Mouse (Mus musculus): ENCODE measurements at regions not wholly inside any gene's neighbourhood (a gene's known extent, or its start where the extent isn't known, plus 50 kb on each side); places are given as distances from the start of the nearest gene placed in this dataset.

- no peak for DNase-seq (ENCODE audit: low read depth, low spot score)
Measured at GRCm38 (mm10) chr8:82702044-82702443, 71.9 kb downstream of the Zfp330 start.

DNA sequence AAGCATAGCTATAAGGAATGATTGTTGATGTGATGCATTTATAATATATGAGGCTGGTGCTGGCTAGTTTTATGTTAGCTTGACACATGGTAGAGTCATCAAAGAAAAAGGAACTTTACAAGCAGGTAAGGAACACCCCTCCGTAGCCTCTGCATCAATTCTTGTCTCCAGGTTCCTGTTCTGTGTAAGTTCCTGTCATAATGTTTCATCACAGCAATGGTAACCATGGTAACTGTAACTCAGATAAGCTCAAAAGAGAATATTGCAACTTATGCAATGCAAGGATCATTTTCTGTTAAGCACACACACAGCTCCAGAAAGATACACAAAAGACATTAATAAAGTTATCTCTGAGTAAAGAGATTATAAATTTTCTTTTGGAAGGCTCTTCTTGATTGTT, 73.5 kb downstream of the Zfp330 start:
- DNase-seq (ENCODE audit: low read depth, low spot score) = no peak

- no peak for DNase-seq (ENCODE audit: low read depth, low spot score)
Measured at GRCm38 (mm10) chr8:82699221-82699620, 74.7 kb downstream of the Zfp330 start.

DNA sequence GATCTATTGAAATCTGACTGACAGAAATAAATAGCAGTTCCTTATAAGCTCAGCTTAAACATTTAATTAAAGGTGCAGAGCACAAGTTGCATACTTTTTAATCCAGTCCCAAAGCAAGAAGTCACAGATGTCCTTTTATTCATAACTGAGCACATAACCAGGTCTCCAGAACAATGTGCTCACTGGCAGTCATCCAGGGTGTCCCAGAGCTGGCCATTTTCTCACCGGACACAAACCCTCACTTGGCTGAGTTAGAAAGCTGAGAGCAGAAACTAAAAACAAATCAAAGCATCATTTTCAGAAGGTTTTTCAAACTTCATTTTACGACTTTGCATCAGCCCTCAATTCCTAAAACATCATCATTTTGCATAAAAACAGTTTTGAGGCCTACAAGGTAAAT, 75.9 kb downstream of the Zfp330 start:
- no peak for DNase-seq (ENCODE audit: low read depth, low spot score)

DNA sequence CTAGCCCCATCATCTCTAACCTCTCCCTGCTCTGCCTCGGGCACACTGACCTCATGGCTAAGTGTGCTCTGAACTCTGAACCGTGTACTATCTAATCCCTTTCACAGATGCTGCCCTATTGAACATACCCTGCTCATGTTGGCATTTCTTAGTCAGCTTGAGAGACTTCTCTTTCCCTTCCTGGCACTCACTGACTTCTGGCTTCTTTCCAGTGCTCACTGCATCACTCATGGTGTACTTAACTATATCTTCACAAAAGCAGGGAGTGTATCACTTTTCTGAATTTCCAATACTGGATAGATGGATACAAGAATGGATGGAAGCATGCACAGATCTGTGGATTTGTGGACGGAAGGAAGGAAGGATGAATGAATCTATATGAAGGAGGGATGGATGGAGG, 80.9 kb downstream of the Zfp330 start:
- no peak for DNase-seq (ENCODE audit: low read depth, low spot score)

- DNase-seq (ENCODE audit: low read depth, low spot score) = peak; percentile 9
Measured at GRCm38 (mm10) chr8:82689322-82689721, 84.6 kb downstream of the Zfp330 start.

- no peak for DNase-seq (ENCODE audit: low read depth, low spot score)
Measured at GRCm38 (mm10) chr8:82685966-82686365, 88.0 kb downstream of the Zfp330 start.

- no peak for DNase-seq (ENCODE audit: low read depth, low spot score)
Measured at GRCm38 (mm10) chr8:82678793-82679192, 95.2 kb downstream of the Zfp330 start.

DNA sequence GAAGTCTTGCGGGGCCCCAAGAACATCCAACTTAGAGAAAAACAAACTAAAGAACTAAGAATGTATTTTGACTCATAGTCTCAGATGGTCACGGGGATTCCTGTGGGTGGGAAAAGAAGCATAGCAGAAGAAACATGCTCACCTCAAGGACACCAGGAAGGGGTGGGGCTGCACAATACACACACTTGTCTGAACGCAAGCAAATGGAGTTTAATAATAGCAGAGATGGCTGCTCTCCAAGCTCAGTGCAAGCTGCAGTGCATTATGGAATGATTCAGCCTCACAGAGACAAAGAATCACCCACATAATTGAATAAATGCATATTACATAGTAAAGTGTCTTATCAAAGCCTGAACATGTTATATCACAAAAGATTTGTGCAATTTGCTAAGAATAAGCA, 96.2 kb downstream of the Zfp330 start:
- no peak for DNase-seq (ENCODE audit: low read depth, low spot score)

DNA sequence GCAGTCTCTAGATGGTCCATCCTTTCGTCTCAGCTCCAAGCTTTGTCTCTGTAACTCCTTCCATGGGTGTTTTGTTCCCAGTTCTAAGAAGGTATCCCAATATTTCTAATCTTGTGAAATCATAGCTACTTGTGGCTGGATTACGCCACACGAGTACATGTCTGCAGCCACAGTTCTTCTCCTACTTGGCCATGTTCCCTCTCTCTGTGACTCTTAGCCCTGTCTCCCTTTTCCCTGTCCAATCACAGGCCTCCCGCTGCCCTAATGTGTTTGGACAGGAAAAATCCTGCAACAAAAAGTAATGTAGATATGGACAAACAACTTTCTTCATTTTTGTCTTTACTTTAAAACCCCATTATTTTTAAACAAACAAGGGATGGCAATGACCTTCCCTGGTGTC, 104.7 kb downstream of the Zfp330 start:
- no peak for DNase-seq (ENCODE audit: low read depth, low spot score)

- DNase-seq (ENCODE audit: low read depth, low spot score) = no peak
Measured at GRCm38 (mm10) chr8:82665131-82665530, 108.8 kb downstream of the Zfp330 start.

- no peak for DNase-seq (ENCODE audit: low read depth, low spot score)
Measured at GRCm38 (mm10) chr8:82640502-82640901, 133.5 kb downstream of the Zfp330 start.

DNA sequence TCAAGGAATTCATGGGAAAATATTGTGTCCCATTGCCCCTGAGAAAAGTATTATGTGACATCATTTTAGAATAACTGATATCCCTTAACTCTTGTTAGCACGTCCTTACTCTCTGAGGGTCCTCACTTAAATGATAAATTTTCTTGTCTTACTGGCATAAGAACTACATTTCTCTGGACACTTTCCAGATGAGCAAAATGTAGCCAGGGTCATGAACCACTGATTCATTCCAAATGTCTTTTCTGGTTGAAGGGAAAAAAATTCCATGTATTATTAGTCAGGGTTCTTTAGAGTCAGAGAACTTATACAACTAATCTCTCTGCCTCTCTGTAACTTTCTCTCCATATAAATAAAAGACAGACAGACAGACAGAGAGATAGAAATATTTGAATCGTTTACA, 143.5 kb downstream of the Zfp330 start:
- DNase-seq (ENCODE audit: low read depth, low spot score) = no peak

- DNase-seq (ENCODE audit: low read depth, low spot score) = no peak
Measured at GRCm38 (mm10) chr8:82623791-82624431, 150.0 kb downstream of the Zfp330 start.

DNA sequence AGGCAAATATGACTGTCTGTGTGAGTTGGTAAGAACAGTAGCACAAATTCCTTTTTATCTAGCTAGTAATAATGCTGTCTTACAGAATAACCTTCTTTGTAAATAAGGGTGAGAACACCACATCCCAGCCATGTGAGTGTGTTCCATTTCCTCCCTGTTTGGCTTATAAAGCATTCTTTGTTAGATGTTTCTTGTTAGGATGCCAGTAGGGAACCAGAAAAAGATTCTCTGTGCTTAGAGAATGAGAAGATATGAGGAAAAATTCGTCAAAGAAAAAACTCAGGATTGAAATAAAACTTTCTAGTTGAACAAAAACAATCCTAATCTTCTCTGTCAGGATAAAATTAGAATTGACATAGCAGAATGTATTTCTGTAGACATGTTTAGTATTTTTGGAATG, 155.3 kb downstream of the Zfp330 start:
- DNase-seq (ENCODE audit: low read depth, low spot score) = no peak

DNA sequence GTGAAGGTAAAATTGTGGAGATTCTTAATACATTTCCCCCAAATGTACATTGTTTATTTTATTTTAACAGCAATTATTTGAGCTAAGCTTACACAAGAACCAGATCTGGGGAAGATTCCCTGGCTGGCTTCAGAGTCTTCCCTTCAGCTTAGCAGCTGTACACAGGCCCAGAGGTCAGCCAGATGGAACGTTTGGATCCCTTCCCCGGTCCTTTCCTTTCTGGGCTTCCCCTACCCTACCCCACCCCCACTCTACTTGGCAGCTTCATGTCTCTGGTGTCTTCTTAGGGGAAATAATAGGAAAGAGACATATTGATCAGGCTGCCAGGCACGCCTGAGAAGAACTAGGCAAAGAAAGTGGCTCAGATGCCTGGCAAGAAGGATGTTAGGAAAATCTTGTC, 172.4 kb downstream of the Zfp330 start:
- no peak for DNase-seq (ENCODE audit: low read depth, low spot score)

- DNase-seq (ENCODE audit: low read depth, low spot score) = no peak
Measured at GRCm38 (mm10) chr8:82573434-82573833, 170.4 kb upstream of the Il15 start.

GRCm38 (mm10) chr8:82538121-82538520, 135.1 kb upstream of the Il15 start:
- no peak for DNase-seq (ENCODE audit: low read depth, low spot score)

DNA sequence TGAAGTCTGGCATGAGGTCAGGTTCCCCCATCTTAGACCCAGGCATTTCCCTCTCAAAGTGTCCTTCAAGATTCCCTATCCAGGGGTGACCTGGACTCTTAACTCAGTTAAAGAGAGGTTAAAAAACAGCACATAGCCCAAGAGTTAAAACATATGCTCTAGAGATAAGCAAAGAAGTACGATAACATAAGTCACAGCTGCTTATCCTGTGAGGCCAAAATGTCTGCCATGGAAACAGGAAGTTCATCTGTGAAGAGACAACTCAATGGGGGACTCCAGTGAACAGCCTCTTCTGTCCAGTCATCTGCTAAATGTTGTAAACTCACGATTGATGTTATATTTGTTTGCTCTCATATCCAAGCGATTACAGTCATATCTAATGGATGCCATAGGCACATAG, 126.1 kb upstream of the Il15 start:
- no peak for DNase-seq (ENCODE audit: low read depth, low spot score)

- no peak for DNase-seq (ENCODE audit: low read depth, low spot score)
Measured at GRCm38 (mm10) chr8:82523866-82524265, 120.8 kb upstream of the Il15 start.

DNA sequence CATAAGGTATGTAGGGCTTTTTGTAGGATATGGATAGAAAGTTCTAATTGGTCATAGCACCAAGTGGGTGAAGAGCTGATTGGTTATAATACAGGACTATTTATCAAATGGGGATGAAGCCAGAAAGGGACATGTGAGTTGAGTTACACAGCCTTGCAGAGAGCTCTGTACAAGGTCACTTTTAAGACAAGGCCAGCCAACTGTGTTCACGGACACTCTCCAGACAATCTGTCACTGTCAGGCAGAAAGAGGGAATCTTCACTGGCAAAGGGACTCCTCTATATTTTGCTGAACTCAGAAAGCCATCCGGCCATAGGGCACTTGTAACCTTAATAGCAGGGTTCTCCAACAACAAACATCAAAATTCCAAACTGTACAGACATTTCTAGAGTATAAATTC, 95.5 kb upstream of the Il15 start:
- DNase-seq (ENCODE audit: low read depth, low spot score) = no peak

DNA sequence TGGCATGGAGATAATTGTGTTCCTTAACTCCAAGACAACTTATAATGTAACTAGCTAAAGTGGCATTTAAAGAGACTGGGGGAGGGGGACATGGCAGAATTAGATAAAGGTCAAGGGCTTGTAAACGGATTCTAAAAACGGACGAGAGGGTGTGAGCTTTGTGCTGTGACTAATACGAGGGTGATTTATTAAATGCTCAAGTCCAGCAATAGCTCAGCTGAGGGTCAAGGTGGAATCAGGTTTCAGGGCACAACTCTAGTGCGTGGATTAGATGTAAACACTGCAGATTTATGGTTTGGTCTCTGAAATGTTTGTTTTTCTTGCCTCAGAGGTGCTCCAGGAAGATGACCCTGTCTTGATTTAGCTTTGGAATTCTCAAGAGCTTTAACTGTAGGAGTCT, 74.8 kb upstream of the Il15 start:
- no peak for DNase-seq (ENCODE audit: low read depth, low spot score)

DNA sequence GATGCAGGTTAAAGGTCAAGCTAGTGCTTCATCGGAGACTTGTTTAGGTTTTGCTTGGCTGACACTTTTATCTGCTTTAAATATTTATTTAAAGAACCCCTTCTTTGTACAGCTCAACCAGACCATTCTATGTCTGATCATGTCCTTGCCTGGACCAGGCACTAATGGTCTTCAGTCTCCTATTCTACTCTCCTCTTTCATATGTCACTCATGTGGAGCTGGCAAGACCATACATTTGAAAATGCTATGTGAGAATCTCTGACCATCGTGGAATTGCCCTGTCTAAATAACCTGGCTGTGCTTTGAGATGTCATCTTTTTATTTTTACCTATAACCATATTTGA, 74.4 kb upstream of the Il15 start:
- DNase-seq (ENCODE audit: low read depth, low spot score) = no peak

DNA sequence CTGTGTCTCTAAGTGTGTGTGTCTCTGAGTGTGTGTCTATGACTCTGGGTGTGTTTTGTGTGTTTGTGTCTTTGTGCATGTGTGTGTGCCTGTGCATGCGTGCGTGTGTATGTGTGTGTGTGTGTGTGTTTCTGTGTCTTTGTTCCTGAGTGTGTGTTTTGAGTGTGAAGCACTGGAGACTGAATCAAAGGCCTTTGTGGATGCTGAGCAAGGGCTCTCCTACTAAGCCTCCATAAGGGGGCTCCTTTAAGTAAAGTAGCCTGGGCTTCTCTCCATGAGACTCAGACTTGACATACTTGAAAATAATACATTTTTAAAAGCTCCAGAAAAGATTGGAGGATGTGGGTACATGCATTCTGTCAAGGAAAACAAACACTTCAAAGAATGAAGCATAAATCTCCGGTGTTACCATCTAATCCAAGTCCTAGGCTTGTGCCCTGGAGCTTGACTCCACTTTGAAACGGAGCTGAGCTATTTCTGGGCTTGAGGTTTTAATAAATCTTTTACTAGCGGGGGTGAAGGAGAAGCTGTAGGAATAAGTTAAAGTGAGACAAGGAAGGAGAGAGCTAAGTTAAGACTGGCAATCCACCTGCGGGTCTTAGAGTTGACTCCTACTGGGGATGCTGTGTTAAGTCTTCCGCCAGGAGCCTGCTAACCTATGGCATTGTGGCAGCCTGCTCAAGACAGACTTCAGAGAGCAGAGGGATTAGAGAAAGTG, 73.8 kb upstream of the Il15 start:
- no peak for DNase-seq (ENCODE audit: low read depth, low spot score)

All from WW6 (cell line).